Comparison of ENCODE assay signal across 8 mouse cellular contexts in the genomic region with DNA sequence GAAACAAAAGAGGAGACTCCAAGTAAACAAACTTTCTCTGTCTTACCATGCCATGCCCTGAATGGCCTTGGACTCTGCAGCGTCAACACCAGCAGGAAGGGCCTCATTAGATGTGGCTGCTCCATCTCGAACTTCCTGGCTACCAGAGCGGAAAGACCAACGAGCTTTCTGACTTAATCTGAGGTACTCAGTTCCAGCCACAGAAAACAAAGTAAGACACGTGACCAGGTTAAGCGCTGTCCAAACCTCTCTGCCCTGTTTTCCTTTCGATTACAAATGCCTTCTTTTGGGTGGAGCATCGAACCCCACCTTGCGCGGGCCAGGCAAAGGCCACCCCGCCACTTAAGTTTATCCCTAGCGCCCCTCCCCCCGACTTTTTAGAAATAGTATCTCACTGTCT. TPM values are rescaled to one million over a fixed set of nuclear protein-coding genes. Genes with fewer than 3 reads are reported as not detected.
DNase-seq lines count a peak whose midpoint lies in the region; ATAC-seq and TF ChIP-seq lines count a peak whose summit lies in the region.

No protein-coding gene starts in this region.

- no peak overlapping the region for H3K4me3 ChIP-seq in hindbrain, embryonic 10.5 days
- H3K4me3 ChIP-seq in hindbrain, embryonic 11.5 days (ENCODE audit: low read depth, low read length), result no peak overlapping the region
- peak overlapping the region; percentile 12; the same call in 1 of the 2 replicates for H3K4me3 ChIP-seq in heart, postnatal 0 days (ENCODE audit: low read depth, low read length)

- WGBS in hindbrain, embryonic 10.5 days, result 12% methylated on average over 13 of the region's 13 CpGs
- WGBS in hindbrain, embryonic 11.5 days, result 17% methylated on average over 13 of the region's 13 CpGs
- WGBS in heart, postnatal 0 days, result 10% methylated on average over 13 of the region's 13 CpGs

- no peaks in the 10 kb centered on the region for H3K9me3 ChIP-seq in hindbrain, embryonic 10.5 days
- no peaks in the 10 kb centered on the region for H3K9me3 ChIP-seq in hindbrain, embryonic 11.5 days (ENCODE audit: control insufficient read depth, low read length)
- no peaks in the 10 kb centered on the region for H3K9me3 ChIP-seq in heart, postnatal 0 days (replicated peaks; ENCODE audit: control insufficient read depth, low read length)

- no peaks in the 10 kb centered on the region for H3K27me3 ChIP-seq in hindbrain, embryonic 10.5 days (ENCODE audit: insufficient read depth, poor library complexity, severe bottlenecking)
- no peaks in the 10 kb centered on the region for H3K27me3 ChIP-seq in hindbrain, embryonic 11.5 days (ENCODE audit: control insufficient read depth, insufficient read depth, low read length)
- no peaks in the 10 kb centered on the region for H3K27me3 ChIP-seq in heart, postnatal 0 days (ENCODE audit: control insufficient read depth, insufficient read depth, low read length)

- no peak overlapping the region for H3K4me2 ChIP-seq in hindbrain, embryonic 11.5 days (replicated peaks; ENCODE audit: low read depth, low read length)
- H3K4me2 ChIP-seq in heart, postnatal 0 days (ENCODE audit: low read depth, low read length), result peak overlapping the region; percentile 49

- H3K9ac ChIP-seq in hindbrain, embryonic 11.5 days (ENCODE audit: low read depth, low read length), result no peak overlapping the region
- H3K9ac ChIP-seq in heart, postnatal 0 days (replicated peaks; ENCODE audit: low read depth, low read length), result no peak overlapping the region

- H3K36me3 ChIP-seq in hindbrain, embryonic 10.5 days, result no peaks in the 10 kb centered on the region
- H3K36me3 ChIP-seq in hindbrain, embryonic 11.5 days (ENCODE audit: control insufficient read depth, insufficient read depth, low read length), result no peaks in the 10 kb centered on the region
- no peaks in the 10 kb centered on the region for H3K36me3 ChIP-seq in heart, postnatal 0 days (replicated peaks; ENCODE audit: control insufficient read depth, insufficient read depth, low read length)

- no peak for TF ChIP-seq CTCF in heart, postnatal 0 days (IDR thresholded peaks at IDR 0.05; ENCODE audit: low read depth)

- TF ChIP-seq EP300 in heart, postnatal 0 days (IDR thresholded peaks at IDR 0.05; ENCODE audit: low read depth), result no peak

- H3K27ac ChIP-seq in hindbrain, embryonic 10.5 days, result peak overlapping the region; percentile 56; the same call in 1 of the 2 replicates
- H3K27ac ChIP-seq in hindbrain, embryonic 11.5 days (ENCODE audit: low read depth, low read length), result no peak overlapping the region
- H3K27ac ChIP-seq in heart, postnatal 0 days (ENCODE audit: low read depth), result peak overlapping the region; percentile 40

- ATAC-seq in hindbrain, embryonic 11.5 days (ENCODE audit: low FRiP score), result no peak
- peak; percentile 75 for ATAC-seq in heart, postnatal 0 days (ENCODE audit: insufficient read depth, low read depth)
- peak; percentile 89 for ATAC-seq in megakaryocyte progenitor cell, adult 5-6 weeks (replicated peaks; ENCODE audit: poor library complexity)

- peaks cover 8% of the 10 kb centered on the region for H3K4me1 ChIP-seq in hindbrain, embryonic 10.5 days (replicated peaks)
- no peaks in the 10 kb centered on the region for H3K4me1 ChIP-seq in hindbrain, embryonic 11.5 days (replicated peaks; ENCODE audit: control insufficient read depth, insufficient read depth, low read length)
- no peaks in the 10 kb centered on the region for H3K4me1 ChIP-seq in heart, postnatal 0 days (ENCODE audit: control insufficient read depth, insufficient read depth)

- DNase-seq in hindbrain, embryonic 10.5 days (ENCODE audit: low spot score), result peak; percentile 15
- DNase-seq in hindbrain, embryonic 11.5 days (ENCODE audit: low spot score), result no peak
- peak; percentile 57 for DNase-seq in heart, postnatal 0 days (ENCODE audit: low spot score)
- DNase-seq in kidney, postnatal 25 days, result peak; percentile 59 to 82
- no peak for DNase-seq in testis, postnatal 14 days (ENCODE audit: low spot score)
- no peak for DNase-seq in right cerebral cortex, postnatal 14 days
- DNase-seq in gastrocnemius, adult 8-10 months (ENCODE audit: low spot score in 2 of 2), result no peak

RNA-seq across cellular contexts. Expression of a gene that starts 10.1 kb away (rescaled TPM):
- polyA plus RNA-seq in hindbrain, embryonic 10.5 days (2016; fragmentation: Nextera tagmentation; extraction: Ambion mirVana), result 48.7 and 54.9 TPM in 2 replicates
- 96.2 and 130 TPM in 2 replicates for polyA plus RNA-seq in hindbrain, embryonic 11.5 days (2014; fragmentation: Nextera tagmentation; extraction: Ambion mirVana)
- total RNA-seq in heart, postnatal 0 days (2014; rRNA removed; ENCODE audit: low replicate concordance), result 11.2 and 11.9 TPM in 2 replicates
- polyA plus RNA-seq in heart, postnatal 0 days (2015; fragmentation: Nextera tagmentation; extraction: Ambion mirVana), result 16.8 and 18.0 TPM in 2 replicates
- total RNA-seq in megakaryocyte progenitor cell, adult 5-6 weeks (2015), result 9.0 and 13.4 TPM in 2 replicates
- 11.0 and 12.7 TPM in 2 replicates for total RNA-seq in megakaryocyte progenitor cell, adult 5-6 weeks (2017)
- 1 to 10 TPM; 2.0 to 3.7 (median 2.5) TPM for total RNA-seq in gastrocnemius, adult 8-10 months (2022)

Comparison
In these comparisons a context has a peak if more than half of its experiments do, and no peak if none do; other contexts are left out.
1. DNase-seq: peak in hindbrain, embryonic 10.5 days (single experiment), heart, postnatal 0 days (single experiment) and kidney, postnatal 25 days (2 of 2); none in hindbrain, embryonic 11.5 days (single experiment), testis, postnatal 14 days (single experiment), right cerebral cortex, postnatal 14 days (single experiment) and gastrocnemius, adult 8-10 months (0 of 2).